Mouse (Mus musculus) CH12.LX (cell line): Measurements from ENCODE around the gene Gm20458. TPM values are rescaled to one million over a fixed set of nuclear protein-coding genes. Genes with fewer than 3 reads are reported as not detected.

ENCODE experiments used
- DNase-seq: peaks from one replicate; pipeline ENCODE4 v3.0.0-alpha.2; 2013; ENCODE audit errors: extremely low read depth
- H3K27ac ChIP-seq: 2 replicates; pipeline ENCODE4 v1.5.1; 2012; ENCODE audit warnings: low read depth, mild to moderate bottlenecking, control low read depth, moderate library complexity; ENCODE audit not compliant: insufficient read depth
- H3K27me3 ChIP-seq: replicated peaks from 2 replicates; pipeline ENCODE3; 2012; ENCODE audit warnings: inconsistent platforms
- H3K36me3 ChIP-seq, 2 experiments: replicated peaks in 1 of 2; 2 replicates each; pipeline versions ENCODE3 to v1.6.1; 2012; ENCODE audit warnings: inconsistent platforms in 1 of 2, low read length in 1 of 2, mild to moderate bottlenecking in 1 of 2, mixed read lengths in 1 of 2, moderate library complexity in 1 of 2; ENCODE audit not compliant: control insufficient read depth in 1 of 2, insufficient read depth in 1 of 2
- H3K4me1 ChIP-seq, 2 experiments: 2 replicates each; pipeline ENCODE4 v1.6.1; 2012; ENCODE audit warnings: inconsistent platforms in 1 of 2, moderate library complexity in 1 of 2; ENCODE audit not compliant: insufficient read depth in 2 of 2, control insufficient read depth in 1 of 2
- H3K4me2 ChIP-seq: 2 replicates; pipeline ENCODE4 v1.6.1; 2012; ENCODE audit warnings: low read depth, mild to moderate bottlenecking, control low read depth; ENCODE audit not compliant: poor library complexity, insufficient read depth, severe bottlenecking
- H3K4me3 ChIP-seq, 3 experiments: fragments of 150-350 bp in 1 of 3; sonication (generic) in 1 of 3; replicated peaks in 1 of 3; 2 replicates each; pipeline versions ENCODE3 to v1.5.1; 2011 to 2012; ENCODE audit warnings: low read depth in 2 of 3, low read length in 2 of 3, mild to moderate bottlenecking in 2 of 3, moderate library complexity in 2 of 3, control low read depth in 1 of 3, improper control_type of control experiment in 1 of 3, inconsistent platforms in 1 of 3, mixed read lengths in 1 of 3; ENCODE audit not compliant: poor library complexity in 1 of 3
- H3K79me2 ChIP-seq: replicated peaks from 2 replicates; pipeline ENCODE4 v1.6.1; 2012; ENCODE audit warnings: mild to moderate bottlenecking, moderate library complexity; ENCODE audit not compliant: control insufficient read depth, poor library complexity, insufficient read depth, severe bottlenecking; ENCODE audit errors: extremely low read depth
- H3K9ac ChIP-seq: 2 replicates; pipeline ENCODE4 v1.6.1; 2012; ENCODE audit warnings: low read depth, mild to moderate bottlenecking, control low read depth, moderate library complexity; ENCODE audit not compliant: insufficient read depth
- H3K9me3 ChIP-seq: replicated peaks from 2 replicates; pipeline ENCODE3; 2012; ENCODE audit warnings: low read length, inconsistent platforms, mixed read lengths
- CTCF ChIP-seq, 2 experiments: IDR thresholded peaks in 1 of 2; conservative IDR thresholded peaks in 1 of 2; 2 replicates each; pipeline ENCODE4 v1.5.1; 2011 to 2012; ENCODE audit warnings: low read depth in 2 of 2, low read length in 2 of 2, improper control_type of control experiment in 1 of 2, inconsistent platforms in 1 of 2, mild to moderate bottlenecking in 1 of 2, moderate library complexity in 1 of 2
- E2F4 ChIP-seq: IDR thresholded peaks from 2 replicates; pipeline ENCODE4 v1.6.1; 2011; ENCODE audit warnings: low read depth, low read length, improper control_type of control experiment; ENCODE audit not compliant: insufficient replicate concordance
- ELF1 ChIP-seq: IDR thresholded peaks from 2 replicates; pipeline ENCODE4 v1.6.1; 2014; ENCODE audit warnings: low read depth, mild to moderate bottlenecking, inconsistent platforms, low read length, improper control_type of control experiment
- HCFC1 ChIP-seq: IDR thresholded peaks from 2 replicates; pipeline ENCODE4 v1.6.1; 2012; ENCODE audit warnings: low read depth, mild to moderate bottlenecking, inconsistent platforms, low read length, improper control_type of control experiment
- IRF4 ChIP-seq: IDR thresholded peaks from 2 replicates; pipeline ENCODE4 v1.6.1; 2014; ENCODE audit warnings: low read depth, mild to moderate bottlenecking, inconsistent platforms, low read length, improper control_type of control experiment
- JUND ChIP-seq: conservative IDR thresholded peaks from 2 replicates; pipeline ENCODE4 v1.6.1; 2011; ENCODE audit warnings: low read depth, low read length, improper control_type of control experiment
- MAFK ChIP-seq: IDR thresholded peaks from 2 replicates; pipeline ENCODE4 v1.6.1; 2011; ENCODE audit warnings: low read length, improper control_type of control experiment; ENCODE audit not compliant: insufficient replicate concordance
- MAZ ChIP-seq: IDR thresholded peaks from 2 replicates; pipeline ENCODE4 v1.6.1; 2012; ENCODE audit warnings: low read depth, mild to moderate bottlenecking, inconsistent platforms, low read length, improper control_type of control experiment, moderate library complexity
- MYC ChIP-seq: IDR thresholded peaks from 2 replicates; pipeline ENCODE4 v1.6.1; 2011; ENCODE audit warnings: low read depth, mild to moderate bottlenecking, improper control_type of control experiment, low read length
- NELFE ChIP-seq: IDR thresholded peaks from 2 replicates; pipeline ENCODE4 v1.6.1; 2011; ENCODE audit warnings: low read depth, low read length, improper control_type of control experiment
- NRF1 ChIP-seq: IDR thresholded peaks from 2 replicates; pipeline ENCODE4 v1.6.1; 2014; ENCODE audit warnings: low read depth, mild to moderate bottlenecking, inconsistent platforms, low read length, improper control_type of control experiment, moderate library complexity
- PAX5 ChIP-seq: IDR thresholded peaks from 2 replicates; pipeline ENCODE4 v1.6.1; 2012; ENCODE audit warnings: low read length, inconsistent platforms, mixed read lengths
- SMC3 ChIP-seq: IDR thresholded peaks from 2 replicates; pipeline ENCODE4 v1.6.1; 2011; ENCODE audit warnings: low read depth, low read length, improper control_type of control experiment
- TCF12 ChIP-seq: IDR thresholded peaks from 2 replicates; pipeline ENCODE4 v1.6.1; 2014; ENCODE audit warnings: low read depth, mild to moderate bottlenecking, inconsistent platforms, low read length, improper control_type of control experiment
- UBTF ChIP-seq: IDR thresholded peaks from 2 replicates; pipeline ENCODE4 v1.6.1; 2012; ENCODE audit warnings: low read depth, mild to moderate bottlenecking, inconsistent platforms, low read length, improper control_type of control experiment, moderate library complexity
- USF1 ChIP-seq: IDR thresholded peaks from 2 replicates; pipeline ENCODE4 v1.6.1; 2014; ENCODE audit warnings: low read depth, mild to moderate bottlenecking, inconsistent platforms, low read length, improper control_type of control experiment
- USF2 ChIP-seq: conservative IDR thresholded peaks from 2 replicates; pipeline ENCODE4 v1.6.1; 2011; ENCODE audit warnings: low read depth, low read length, improper control_type of control experiment
- ZC3H11A ChIP-seq: IDR thresholded peaks from 2 replicates; pipeline ENCODE4 v1.6.1; 2012; ENCODE audit warnings: low read depth, mild to moderate bottlenecking, inconsistent platforms, low read length, improper control_type of control experiment
- ZKSCAN1 ChIP-seq: IDR thresholded peaks from 2 replicates; pipeline ENCODE4 v1.6.1; 2012; ENCODE audit warnings: low read depth, inconsistent platforms, low read length, improper control_type of control experiment, borderline replicate concordance
- ZMIZ1 ChIP-seq: IDR thresholded peaks from 2 replicates; pipeline ENCODE4 v1.6.1; 2012; ENCODE audit warnings: low read depth, mild to moderate bottlenecking, inconsistent platforms, low read length, improper control_type of control experiment
- dilution Hi-C: fragments of 300-500 bp; cut with MboI; formaldehyde crosslinking; loops from 2 replicates; pipeline ENCODE4 v1.14.3; 2020; ENCODE audit warnings: low sequenced_read_pairs; ENCODE audit not compliant: extremely low pct_unique_long_range_greater_than_20kb, extremely low pct_ligation_motif_present
- in situ Hi-C: fragments of 300-500 bp; cut with MboI; formaldehyde crosslinking; loops from 3 replicates; pipeline ENCODE4 v1.14.3; 2019; ENCODE audit warnings: low sequenced_read_pairs, low pct_ligation_motif_present, low pct_unique_long_range_greater_than_20kb, mixed read lengths
- polyA plus RNA-seq: library from polyadenylated mRNA; unstranded; fragments of >175 nt; gene quantifications from 2 replicates; pipeline ENCODE4 v1.2.1, GENCODE M21; 2012; ENCODE audit warnings: low read depth; ENCODE audit not compliant: insufficient read length
- total RNA-seq, 2 experiments: library from RNA; depleted of rRNA; stranded (reverse); fragments of 300-350 nt in 1 of 2; fragments of >200 nt in 1 of 2; gene quantifications; 2 replicates each; pipeline ENCODE4 v1.2.3; 2012 to 2014

The Gm20458 gene
- total and polyA plus RNA-seq, 3 experiments: 0.31 to 1.1 (median 0.74) TPM

- in situ Hi-C loops: no loop called here
- Histone ChIP-seq H3K79me2 (peaks cover 35% of the 10 kb centered on the region), H3K4me1 (peaks cover 23 to 49% of the 10 kb centered on the region in 2 experiments), H3K4me2 (no peak overlapping the region), H3K4me3 (no peak overlapping the region), H3K36me3 (peaks cover 28 to 69% of the 10 kb centered on the region in 2 experiments)
- dilution Hi-C loops: no loop called here
- DNase-seq: no peak
- TF ChIP-seq ZC3H11A (no peak), TCF12 (no peak), USF2 (no peak), NELFE (no peak), JUND (no peak), MAFK (no peak), ZKSCAN1 (no peak), CTCF (conservative IDR thresholded peaks at IDR 0.05 in 1 of 2, IDR thresholded peaks at IDR 0.05 in 1 of 2; ENCODE audit: low read depth in 2 of 2, low read length in 2 of 2) (no peak), PAX5 (no peak), UBTF (no peak), MAZ (no peak), NRF1 (no peak), MYC (no peak), HCFC1 (no peak), ELF1 (no peak), E2F4 (no peak), SMC3 (no peak)
- TF ChIP-seq, all 38 proteins: peak for 0
- no peaks in the 10 kb centered on the region for H3K9me3 ChIP-seq
- H3K9ac ChIP-seq: no peak overlapping the region
- no peak overlapping the region for H3K27ac ChIP-seq
- H3K27me3 ChIP-seq: no peaks in the 10 kb centered on the region
These were observed 28.1 kb upstream of the Gm20458 start for GRCm38 (mm10) chr2:164432541-164433191.

- H3K27ac ChIP-seq: no peak overlapping the region
- in situ Hi-C loops: no loop called here
- DNase-seq: no peak
- peaks cover 21 to 64% of the 10 kb centered on the region in 2 experiments for H3K36me3 ChIP-seq
- no peaks in the 10 kb centered on the region for H3K27me3 ChIP-seq
- H3K4me1 ChIP-seq: peaks cover 27 to 54% of the 10 kb centered on the region in 2 experiments
- TF ChIP-seq USF2 (no peak), ZMIZ1 (no peak), USF1 (no peak), IRF4 (no peak), UBTF (no peak), ELF1 (no peak)
- dilution Hi-C loops: no loop called here
- H3K4me3 ChIP-seq: no peak overlapping the region
- no peaks in the 10 kb centered on the region for H3K9me3 ChIP-seq
- H3K9ac ChIP-seq: no peak overlapping the region
- H3K4me2 ChIP-seq: no peak overlapping the region
- peaks cover 39% of the 10 kb centered on the region for H3K79me2 ChIP-seq
These were observed 27.4 kb upstream of the Gm20458 start for GRCm38 (mm10) chr2:164433278-164433895.
